Mouse (Mus musculus): ENCODE results near the gene Kif5c. TPM values are rescaled to one million over a fixed set of nuclear protein-coding genes. Genes with fewer than 3 reads are reported as not detected.

Gene Kif5c
- polyA plus RNA-seq, 1 experiment from 2014 or later = 2.7 TPM

GRCm38 (mm10) chr2:49805736-49806371 lies 186.8 kb downstream of the Kif5c start:
- no peak overlapping the region for H3K27ac ChIP-seq
- WGBS = 72% methylated on average over 11 of the region's 11 CpGs

DNA sequence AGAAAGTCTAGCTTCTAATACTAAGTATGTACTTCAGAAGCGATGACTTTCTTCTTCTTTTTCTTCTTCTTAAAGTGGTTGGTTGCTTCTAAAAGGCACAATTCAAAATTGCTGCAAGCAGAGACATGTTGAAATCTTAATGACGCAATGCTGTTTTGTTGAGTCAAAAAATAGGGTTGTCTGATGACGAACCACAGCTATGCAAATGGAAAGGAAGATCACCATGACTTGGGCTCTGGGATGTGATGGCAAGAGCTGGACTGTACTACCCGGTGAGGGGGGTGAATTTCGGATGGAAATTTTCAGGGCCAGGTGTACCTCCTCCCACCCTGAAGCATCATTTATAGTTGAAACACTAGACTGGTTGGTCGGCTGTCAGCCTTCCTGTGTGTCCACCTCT lies 190.4 kb downstream of the Kif5c start:
- no peak overlapping the region for H3K4me3 ChIP-seq (replicated peaks; ENCODE audit: low read depth, low read length)
- no peaks in the 10 kb centered on the region for H3K9me3 ChIP-seq (replicated peaks; ENCODE audit: low read length)
- H3K27me3 ChIP-seq (ENCODE audit: insufficient read depth, low read length) = no peaks in the 10 kb centered on the region
- TF ChIP-seq CTCF (IDR thresholded peaks at IDR 0.05; ENCODE audit: low read depth) = no peak
- WGBS = 73% methylated on average over 6 of the region's 6 CpGs
- no peak overlapping the region for H3K4me2 ChIP-seq (ENCODE audit: low read length)
- DNase-seq (ENCODE audit: low spot score) (no peak), ATAC-seq (replicated peaks; ENCODE audit: low FRiP score, low read depth) (no peak)
- H3K9ac ChIP-seq (ENCODE audit: low read depth, low read length) = no peak overlapping the region
- H3K4me1 ChIP-seq (replicated peaks; ENCODE audit: insufficient read depth, low read length) = 0 out of 2 replicates have a peak, but pooled peaks cover 9% of the 10 kb centered on the region
- H3K27ac ChIP-seq = no peak overlapping the region
- H3K36me3 ChIP-seq (ENCODE audit: insufficient read depth, low read length) = no peaks in the 10 kb centered on the region

More at GRCm38 (mm10) chr2:49805736-49806371, 186.8 kb downstream of the Kif5c start:
- no peak for TF ChIP-seq CTCF (IDR thresholded peaks at IDR 0.05; ENCODE audit: low read depth)
- DNase-seq (ENCODE audit: low spot score) (no peak), ATAC-seq (replicated peaks; ENCODE audit: low FRiP score, low read depth) (no peak)
- Histone ChIP-seq H3K4me3 (replicated peaks; ENCODE audit: low read depth, low read length) (no peak overlapping the region), H3K36me3 (ENCODE audit: insufficient read depth, low read length) (no peaks in the 10 kb centered on the region), H3K4me1 (replicated peaks; ENCODE audit: insufficient read depth, low read length) (no peaks in the 10 kb centered on the region), H3K27me3 (ENCODE audit: insufficient read depth, low read length) (no peaks in the 10 kb centered on the region), H3K4me2 (ENCODE audit: low read length) (no peak overlapping the region), H3K9ac (ENCODE audit: low read depth, low read length) (no peak overlapping the region), H3K9me3 (replicated peaks; ENCODE audit: low read length) (no peaks in the 10 kb centered on the region)

GRCm38 (mm10) chr2:49811420-49811819 lies 192.3 kb downstream of the Kif5c start:
- Histone ChIP-seq H3K4me3 (replicated peaks; ENCODE audit: low read depth, low read length) (no peak overlapping the region), H3K27me3 (ENCODE audit: insufficient read depth, low read length) (no peaks in the 10 kb centered on the region), H3K9ac (ENCODE audit: low read depth, low read length) (no peak overlapping the region), H3K36me3 (ENCODE audit: insufficient read depth, low read length) (no peaks in the 10 kb centered on the region), H3K4me2 (ENCODE audit: low read length) (no peak overlapping the region), H3K9me3 (replicated peaks; ENCODE audit: low read length) (no peaks in the 10 kb centered on the region), H3K4me1 (replicated peaks; ENCODE audit: insufficient read depth, low read length) (0 out of 2 replicates have a peak, but pooled peaks cover 9% of the 10 kb centered on the region), H3K27ac (peak overlapping the region; percentile 56)
- TF ChIP-seq CTCF (IDR thresholded peaks at IDR 0.05; ENCODE audit: low read depth) = no peak
- no peak for ATAC-seq (replicated peaks; ENCODE audit: low FRiP score, low read depth)
- 16% methylated on average over 11 of the region's 11 CpGs for WGBS
- DNase-seq (ENCODE audit: low spot score) = no peak

GRCm38 (mm10) chr2:49811871-49812363 lies 192.8 kb downstream of the Kif5c start:
- H3K9ac ChIP-seq (ENCODE audit: low read depth, low read length) = no peak overlapping the region
- no peaks in the 10 kb centered on the region for H3K36me3 ChIP-seq (ENCODE audit: insufficient read depth, low read length)
- 27% methylated on average over 4 of the region's 4 CpGs for WGBS
- H3K9me3 ChIP-seq (replicated peaks; ENCODE audit: low read length) = no peaks in the 10 kb centered on the region
- H3K27me3 ChIP-seq (ENCODE audit: insufficient read depth, low read length) = no peaks in the 10 kb centered on the region
- H3K27ac ChIP-seq = peak overlapping the region; percentile 56
- 0 out of 2 replicates have a peak, but pooled peaks cover 9% of the 10 kb centered on the region for H3K4me1 ChIP-seq (replicated peaks; ENCODE audit: insufficient read depth, low read length)
- ATAC-seq (replicated peaks; ENCODE audit: low FRiP score, low read depth) = peak; percentile 65
- peak; percentile 37 for DNase-seq (ENCODE audit: low spot score)
- H3K4me3 ChIP-seq (replicated peaks; ENCODE audit: low read depth, low read length) = no peak overlapping the region
- no peak for TF ChIP-seq CTCF (IDR thresholded peaks at IDR 0.05; ENCODE audit: low read depth)
- H3K4me2 ChIP-seq (ENCODE audit: low read length) = no peak overlapping the region

DNA sequence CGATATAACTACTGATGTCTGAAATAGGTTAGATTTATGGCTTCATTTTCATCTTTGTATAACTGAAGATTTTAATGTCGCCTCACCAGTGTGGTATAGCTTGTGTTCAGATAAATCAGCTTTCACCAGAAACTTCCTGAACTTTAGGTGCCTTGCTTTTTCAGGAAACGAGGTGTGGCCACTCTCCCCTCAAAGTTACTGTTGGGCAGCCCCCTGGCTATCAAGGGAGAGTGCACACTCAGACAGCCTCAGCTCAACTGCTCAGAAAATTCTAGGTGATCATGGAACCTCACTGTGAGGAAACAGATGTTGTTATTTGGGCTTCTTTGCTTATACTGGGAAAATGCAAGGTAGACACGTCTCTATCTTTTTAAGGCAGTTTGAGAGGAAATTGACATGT lies 194.1 kb downstream of the Kif5c start:
- H3K27me3 ChIP-seq (ENCODE audit: insufficient read depth, low read length) = no peaks in the 10 kb centered on the region
- no peak overlapping the region for H3K4me3 ChIP-seq (replicated peaks; ENCODE audit: low read depth, low read length)
- H3K27ac ChIP-seq = no peak overlapping the region
- 0 out of 2 replicates have a peak, but pooled peaks cover 9% of the 10 kb centered on the region for H3K4me1 ChIP-seq (replicated peaks; ENCODE audit: insufficient read depth, low read length)
- DNase-seq (ENCODE audit: low spot score) = no peak
- ATAC-seq (replicated peaks; ENCODE audit: low FRiP score, low read depth) = no peak
- H3K36me3 ChIP-seq (ENCODE audit: insufficient read depth, low read length) = no peaks in the 10 kb centered on the region
- no peak overlapping the region for H3K9ac ChIP-seq (ENCODE audit: low read depth, low read length)
- 62% methylated on average over 4 of the region's 4 CpGs for WGBS
- no peaks in the 10 kb centered on the region for H3K9me3 ChIP-seq (replicated peaks; ENCODE audit: low read length)
- no peak overlapping the region for H3K4me2 ChIP-seq (ENCODE audit: low read length)
- no peak for TF ChIP-seq CTCF (IDR thresholded peaks at IDR 0.05; ENCODE audit: low read depth)

- Histone ChIP-seq H3K9ac (ENCODE audit: low read depth, low read length) (no peak overlapping the region), H3K4me1 (replicated peaks; ENCODE audit: insufficient read depth, low read length) (0 out of 2 replicates have a peak, but pooled peaks cover 9% of the 10 kb centered on the region), H3K27me3 (ENCODE audit: insufficient read depth, low read length) (no peaks in the 10 kb centered on the region), H3K4me3 (replicated peaks; ENCODE audit: low read depth, low read length) (no peak overlapping the region), H3K36me3 (ENCODE audit: insufficient read depth, low read length) (no peaks in the 10 kb centered on the region), H3K4me2 (ENCODE audit: low read length) (no peak overlapping the region), H3K9me3 (replicated peaks; ENCODE audit: low read length) (no peaks in the 10 kb centered on the region), H3K27ac (no peak overlapping the region)
- WGBS = 42% methylated on average over 6 of the region's 6 CpGs
- DNase-seq (ENCODE audit: low spot score) (no peak), ATAC-seq (replicated peaks; ENCODE audit: low FRiP score, low read depth) (no peak)
- no peak for TF ChIP-seq CTCF (IDR thresholded peaks at IDR 0.05; ENCODE audit: low read depth)
Observed at GRCm38 (mm10) chr2:49814011-49814410, 194.9 kb downstream of the Kif5c start.

Measured in kidney, postnatal 0 days (tissue).